Mouse (Mus musculus): ENCODE results near the gene AI837181.

Gene AI837181

DNA sequence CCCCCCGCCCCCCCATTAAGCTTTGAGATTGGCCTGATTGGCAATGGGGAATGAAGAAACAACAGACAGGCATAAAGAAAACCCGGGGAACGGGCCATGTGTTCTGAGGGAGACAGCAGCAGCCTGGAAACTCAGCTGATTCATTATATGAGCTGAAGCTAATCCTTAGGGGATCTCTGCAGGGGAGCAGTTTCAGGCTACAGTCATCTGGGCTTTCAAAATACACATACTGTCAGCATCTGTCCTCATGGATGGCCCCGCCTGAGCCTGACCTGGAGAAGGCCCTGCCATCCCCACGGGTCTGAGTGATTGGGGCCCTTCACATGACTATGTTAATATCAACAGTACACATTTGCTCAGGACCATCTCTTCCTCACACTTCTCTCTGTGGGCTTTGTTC is 46.9 kb downstream of the AI837181 start:
- ATAC-seq (ENCODE audit: low TSS enrichment): no peak

DNA sequence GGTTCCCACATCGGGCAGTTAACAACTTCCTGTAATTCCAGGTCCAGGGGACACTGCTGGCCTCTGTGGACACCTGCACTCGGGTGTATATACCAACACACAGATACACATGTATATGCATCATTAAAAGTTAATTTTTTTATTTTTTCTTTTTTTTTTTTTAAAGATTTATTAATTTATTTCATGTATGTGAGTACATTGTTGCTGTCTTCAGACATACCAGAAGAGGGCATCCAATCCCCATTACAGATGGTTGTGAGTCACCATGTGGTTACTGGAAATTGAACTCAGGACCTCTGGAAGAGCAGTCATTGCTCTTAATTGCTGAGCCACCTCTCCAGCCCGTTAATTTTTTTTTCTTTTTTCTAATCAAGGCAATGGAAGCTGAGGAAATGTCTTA is 47.9 kb downstream of the AI837181 start:
- no peak for ATAC-seq (ENCODE audit: low TSS enrichment)

DNA sequence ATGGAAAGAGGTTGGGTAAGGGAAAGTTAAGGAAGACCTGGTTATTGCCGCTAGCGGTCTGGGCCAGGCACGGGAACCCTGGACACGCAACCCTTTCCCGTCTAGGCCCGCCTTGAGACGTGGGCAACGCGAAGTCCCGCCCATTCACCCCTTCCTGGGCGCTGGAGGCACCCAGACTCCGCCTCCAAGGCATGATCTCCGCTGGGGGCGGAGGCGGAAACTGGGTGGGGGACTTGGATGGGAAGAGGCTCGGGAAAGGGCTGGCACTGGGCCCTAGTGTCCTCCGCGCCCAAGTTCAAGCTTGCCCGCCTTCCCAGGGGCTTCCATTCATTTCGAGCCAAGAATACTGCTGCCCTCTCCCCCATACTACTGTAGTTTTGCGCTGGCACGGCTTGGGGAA is 48.8 kb downstream of the AI837181 start, which contains the start of gene Efemp2:
Gene Efemp2 (plus strand): TSS at position 235 of the 400 bp plus-strand sequence.
- ATAC-seq (ENCODE audit: low TSS enrichment): no peak

DNA sequence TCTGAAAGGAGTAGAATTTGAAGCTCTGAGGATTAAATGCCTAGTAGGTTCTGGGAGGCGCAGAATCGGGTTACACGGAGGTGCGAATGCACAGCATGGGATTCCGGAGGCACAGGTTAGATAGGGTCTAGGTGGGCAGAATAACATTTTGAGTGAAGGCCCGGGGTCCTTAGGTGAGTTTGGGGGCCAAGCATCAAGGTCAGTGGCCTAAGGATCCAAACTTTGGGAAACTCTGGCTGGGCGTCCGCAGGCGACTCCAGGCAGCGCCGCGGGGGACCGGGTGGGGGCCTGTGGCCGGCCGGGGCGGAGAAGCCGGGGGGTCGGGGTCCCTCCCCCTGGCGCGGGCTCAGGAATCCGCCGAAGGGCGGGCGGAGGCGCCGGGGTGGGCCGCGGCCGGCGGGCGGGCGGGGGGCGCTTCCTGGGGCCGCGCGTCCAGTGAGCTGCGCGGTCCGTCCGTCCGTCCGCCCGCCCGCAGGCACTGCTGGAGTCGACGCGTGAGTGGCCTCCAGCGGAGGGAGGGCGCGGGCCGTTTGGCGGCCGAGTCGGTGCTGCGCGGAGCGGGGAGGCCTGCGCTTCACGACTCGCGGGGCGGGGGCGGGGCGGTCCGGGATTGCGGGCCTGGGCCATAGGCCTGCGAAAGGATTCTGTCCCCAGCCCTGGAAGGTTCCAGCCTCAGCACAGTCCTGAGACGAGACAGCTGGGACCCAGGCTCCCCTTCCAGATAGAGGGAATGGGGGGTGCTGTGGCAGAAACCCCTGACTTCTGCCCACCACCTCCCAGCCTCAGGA is 49.5 kb downstream of the AI837181 start:
- ATAC-seq (ENCODE audit: low TSS enrichment): 0 out of 2 replicates have a peak, but pooled peaks have one; percentile 32

DNA sequence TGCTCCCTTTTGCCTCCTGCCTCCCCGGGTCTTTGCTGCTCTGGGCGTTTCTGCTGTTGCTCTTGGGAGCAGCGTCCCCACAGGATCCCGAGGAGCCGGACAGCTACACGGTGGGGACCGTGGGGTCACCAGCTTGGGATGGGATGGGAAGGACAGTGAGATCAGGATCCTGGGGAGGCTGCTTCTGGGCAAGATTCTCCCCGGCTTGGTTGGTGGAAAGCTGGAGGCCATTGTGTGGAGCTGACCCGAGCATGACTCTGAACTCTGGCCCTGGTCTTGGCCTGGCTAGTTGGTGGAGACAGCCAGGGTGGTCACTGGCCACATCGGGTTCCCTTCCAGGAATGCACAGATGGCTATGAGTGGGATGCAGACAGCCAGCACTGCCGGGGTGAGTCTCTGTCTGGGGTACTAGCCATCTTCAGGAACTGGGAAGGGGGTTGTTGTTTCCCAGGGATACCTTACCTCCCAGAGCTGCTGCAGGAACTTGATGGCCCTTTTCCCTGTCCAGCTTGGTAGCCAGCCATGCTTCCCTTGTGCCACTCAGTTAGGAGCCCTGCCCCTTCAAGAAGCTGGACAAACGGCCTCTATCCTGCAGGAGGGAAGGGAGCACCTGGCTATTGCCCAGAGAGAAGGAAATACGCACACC is 50.2 kb downstream of the AI837181 start:
- no peak for ATAC-seq (ENCODE audit: low TSS enrichment)
